Mouse (Mus musculus): ENCODE results near the gene Gps2. TPM values are rescaled to one million over a fixed set of nuclear protein-coding genes. Genes with fewer than 3 reads are reported as not detected.

Gene Gps2
- 64.5 and 78.0 TPM in 2 replicates for total RNA-seq (2012; rRNA removed)
- polyA plus RNA-seq (2012; ENCODE audit: insufficient read depth in 1 of 2, insufficient read length in 2 of 2, low read depth in 1 of 2, low replicate concordance in 2 of 2, missing spikeins in 1 of 2), result 100 to 1,000 TPM in 1 of 2 experiments, not detected in 1; 113 TPM

DNA sequence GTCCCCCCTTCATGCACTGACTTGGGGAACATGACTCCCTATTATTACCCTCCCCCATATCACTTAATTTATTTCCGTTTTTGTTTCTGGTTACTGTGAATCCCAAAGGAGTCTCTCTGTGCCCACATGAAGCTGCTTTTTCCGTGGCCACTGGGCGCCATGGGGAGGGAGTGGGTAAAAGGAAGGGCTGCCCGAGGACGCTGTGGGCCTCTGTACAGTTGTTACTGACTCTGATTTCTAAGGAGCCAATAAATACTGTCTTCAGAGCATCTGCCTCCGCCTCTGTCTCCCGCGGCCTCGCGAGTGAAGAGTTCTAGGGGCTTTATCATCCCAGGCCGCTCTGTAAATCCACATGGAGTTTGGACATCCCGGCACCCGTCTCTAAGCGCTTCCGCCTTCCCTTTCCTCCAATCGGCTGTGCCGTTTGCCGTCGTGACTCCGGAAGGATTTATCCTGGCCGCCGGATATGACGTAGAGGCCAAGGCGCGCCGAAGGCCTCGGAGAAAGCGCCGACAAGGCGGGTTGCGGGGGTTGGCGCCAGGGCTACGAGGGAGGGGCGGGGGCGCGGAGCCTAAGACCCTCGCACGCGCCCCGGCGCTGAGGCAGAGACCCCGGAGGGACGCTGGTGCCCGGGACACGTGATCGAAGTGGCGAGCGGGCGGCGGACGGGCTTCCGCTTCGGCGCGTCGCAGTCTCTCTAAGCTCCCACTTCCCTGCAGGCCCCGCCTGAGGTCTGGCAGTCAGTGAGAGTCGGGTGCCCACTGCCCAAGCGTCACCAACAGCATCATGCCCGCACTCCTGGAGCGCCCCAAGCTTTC is at the start of gene Gps2:
Gene Gps2 (plus strand): TSS at position 335 of the 818 bp plus-strand sequence.
- no peaks in the 10 kb centered on the region for H3K27me3 ChIP-seq (ENCODE audit: control insufficient read depth in 1 of 2, insufficient read depth in 2 of 2, low read length in 2 of 2)
- no peaks in the 10 kb centered on the region for H3K9me3 ChIP-seq (replicated peaks; ENCODE audit: insufficient read depth, low read length)
- TF ChIP-seq MYC (IDR thresholded peaks at IDR 0.05; ENCODE audit: low read depth, low read length) (peak; percentile 99), NELFE (IDR thresholded peaks at IDR 0.05; ENCODE audit: low read depth, low read length) (peak; percentile 72), TBP (IDR thresholded peaks at IDR 0.05; ENCODE audit: low read depth, low read length) (peak; percentile 66), MAX (IDR thresholded peaks at IDR 0.05; ENCODE audit: low read length) (peak; percentile 93), E2F4 (IDR thresholded peaks at IDR 0.05; ENCODE audit: borderline replicate concordance, low read depth, low read length) (0 out of 2 replicates have a peak, but pooled peaks have one; percentile 70), SIN3A (IDR thresholded peaks at IDR 0.05; ENCODE audit: low read length) (peak; percentile 98), ZMIZ1 (IDR thresholded peaks at IDR 0.05; ENCODE audit: low read depth, low read length) (peak; percentile 49; the same call in 1 of the 2 replicates), BHLHE40 (IDR thresholded peaks at IDR 0.05; ENCODE audit: borderline replicate concordance, low read depth, low read length) (no peak), JUND (IDR thresholded peaks at IDR 0.05; ENCODE audit: low read depth, low read length) (no peak), CHD2 (IDR thresholded peaks at IDR 0.05; ENCODE audit: low read length) (peak; percentile 88), USF2 (IDR thresholded peaks at IDR 0.05; ENCODE audit: borderline replicate concordance in 1 of 2, insufficient read depth in 1 of 2, low read depth in 1 of 2, low read length in 2 of 2) (peak in 1 of 2 experiments; percentile 33; a peak in 1 of 4 replicates), TCF12 (IDR thresholded peaks at IDR 0.05; ENCODE audit: low read depth, low read length) (peak; percentile 73), MYB (IDR thresholded peaks at IDR 0.05; ENCODE audit: low read depth, low read length) (no peak), NRF1 (IDR thresholded peaks at IDR 0.05; ENCODE audit: insufficient read depth, low read depth, low read length, poor library complexity, severe bottlenecking) (0 out of 2 replicates have a peak, but pooled peaks have one; percentile 32), RAD21 (IDR thresholded peaks at IDR 0.05; ENCODE audit: low read depth, low read length) (no peak), GATA1 (IDR thresholded peaks at IDR 0.05; ENCODE audit: low read depth, low read length) (peak; percentile 13; the same call in 1 of the 2 replicates), ELF1 (IDR thresholded peaks at IDR 0.05; ENCODE audit: low read depth, low read length) (peak; percentile 100), MXI1 (IDR thresholded peaks at IDR 0.05; ENCODE audit: low read depth, low read length) (peak; percentile 97), HCFC1 (IDR thresholded peaks at IDR 0.05; ENCODE audit: low read depth, low read length) (peak; percentile 97), EP300 (IDR thresholded peaks at IDR 0.05; ENCODE audit: low read depth in 1 of 2, low read length in 2 of 2) (peak in 1 of 2 experiments; percentile 55; a peak in 2 of 4 replicates), POLR2AphosphoS2 (IDR thresholded peaks at IDR 0.05; ENCODE audit: low read length) (peak; percentile 99), ETS1 (IDR thresholded peaks at IDR 0.05; ENCODE audit: low read depth, low read length) (peak; percentile 33; the same call in 1 of the 2 replicates), POLR2A (IDR thresholded peaks at IDR 0.05; ENCODE audit: control insufficient read depth in 1 of 2, insufficient read depth in 1 of 2, low read depth in 1 of 2, low read length in 2 of 2, poor library complexity in 1 of 2) (peak; percentile 79 to 87), MAZ (IDR thresholded peaks at IDR 0.05; ENCODE audit: low read depth, low read length) (peak; percentile 56; the same call in 1 of the 2 replicates), MEF2A (IDR thresholded peaks at IDR 0.05; ENCODE audit: extremely low read depth, insufficient replicate concordance, low read depth, low read length, poor library complexity, severe bottlenecking) (no peak), USF1 (IDR thresholded peaks at IDR 0.05; ENCODE audit: low read depth, low read length) (peak; percentile 89), ZKSCAN1 (IDR thresholded peaks at IDR 0.05; ENCODE audit: low read depth, low read length) (no peak), KAT2A (conservative IDR thresholded peaks at IDR 0.05; ENCODE audit: low read depth, low read length) (peak; percentile 96)
- peaks cover 15 to 44% of the 10 kb centered on the region in 2 experiments for H3K36me3 ChIP-seq (ENCODE audit: control insufficient read depth in 1 of 2, insufficient read depth in 2 of 2, low read length in 2 of 2)
- peaks cover 36% of the 10 kb centered on the region for H3K79me2 ChIP-seq (ENCODE audit: control insufficient read depth, insufficient read depth, low read length, poor library complexity)
- peak within 1 kb of the TSS; percentile 58 to 78 for H3K4me3 ChIP-seq (ENCODE audit: control insufficient read depth in 1 of 2, insufficient read depth in 1 of 2, low read depth in 2 of 2, low read length in 2 of 2)
- peaks cover 2 to 45% of the 10 kb centered on the region in 2 experiments for H3K4me1 ChIP-seq (ENCODE audit: control insufficient read depth in 1 of 2, insufficient read depth in 2 of 2, low read length in 2 of 2)
- DNase-seq (ENCODE audit: low read depth, low spot score), result peak; percentile 98
- H3K9ac ChIP-seq (ENCODE audit: control insufficient read depth, low read depth, low read length, poor library complexity, severe bottlenecking), result peak within 1 kb of the TSS; percentile 78
- peak within 1 kb of the TSS; percentile 80 for H3K27ac ChIP-seq (ENCODE audit: control insufficient read depth, low read depth, low read length)

Measured in MEL (cell line).